Mouse (Mus musculus) adrenal gland, adult 2 months (tissue): ENCODE data around the gene Rac3. TPM values are rescaled to one million over a fixed set of nuclear protein-coding genes. Genes with fewer than 3 reads are reported as not detected.

Experiments used
- DNase-seq: peaks from one replicate; pipeline ENCODE4 v3.0.0; 2021
- polyA plus RNA-seq: library from polyadenylated mRNA; depleted of rRNA; stranded (reverse); fragments of >200 nt; gene quantifications from 2 replicates; pipeline ENCODE4 v1.2.3, GENCODE M21; 2012
- total RNA-seq, 2 experiments: library from RNA; stranded (reverse); gene quantifications; 2 replicates each; pipeline ENCODE4 v1.2.3; 2021

The Rac3 gene
- total and polyA plus RNA-seq, 3 experiments = 13.7 to 21.1 (median 15.9) TPM

DNA sequence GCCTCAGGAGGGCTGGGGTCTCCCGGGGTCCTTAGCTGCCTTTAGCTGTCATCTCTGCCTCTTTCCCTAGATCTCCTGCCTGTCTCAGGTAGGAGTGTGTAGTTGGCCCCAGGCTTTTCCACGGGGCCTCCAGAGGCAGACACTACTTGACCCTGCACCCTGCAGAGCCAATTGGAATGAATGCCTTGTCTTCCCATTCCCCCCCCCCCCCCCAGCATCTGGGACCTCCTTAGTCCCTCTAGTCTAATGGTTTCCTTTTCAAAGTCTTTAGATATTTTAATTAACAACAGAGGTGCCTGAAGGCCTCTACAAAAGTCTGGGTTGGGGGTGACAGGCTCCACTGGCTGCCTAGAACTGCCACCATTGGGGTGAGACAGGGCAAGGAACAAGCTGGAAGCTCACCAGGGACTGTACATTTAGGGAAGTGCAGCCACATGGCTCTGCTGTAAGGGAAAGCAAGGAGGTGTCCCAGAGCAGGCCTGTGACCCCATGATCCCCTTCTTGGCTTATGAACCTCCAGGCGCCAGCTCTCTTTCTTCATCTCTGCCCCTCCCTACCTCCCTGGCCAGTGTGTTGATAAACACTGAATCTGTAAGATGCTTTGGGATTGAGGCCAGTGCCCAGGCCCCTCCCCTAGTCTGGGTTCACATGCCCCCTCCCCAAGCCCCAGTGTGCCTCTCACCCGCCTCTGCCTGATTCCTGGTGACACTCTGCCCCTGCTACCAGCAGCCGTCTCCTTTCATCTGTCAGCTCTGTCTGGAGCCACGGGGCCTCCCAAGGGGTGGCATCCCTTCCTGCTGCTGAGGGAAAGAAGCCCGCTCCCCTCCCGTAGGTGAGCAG, 16.6 kb upstream of the Rac3 start:
- DNase-seq = no peak

DNA sequence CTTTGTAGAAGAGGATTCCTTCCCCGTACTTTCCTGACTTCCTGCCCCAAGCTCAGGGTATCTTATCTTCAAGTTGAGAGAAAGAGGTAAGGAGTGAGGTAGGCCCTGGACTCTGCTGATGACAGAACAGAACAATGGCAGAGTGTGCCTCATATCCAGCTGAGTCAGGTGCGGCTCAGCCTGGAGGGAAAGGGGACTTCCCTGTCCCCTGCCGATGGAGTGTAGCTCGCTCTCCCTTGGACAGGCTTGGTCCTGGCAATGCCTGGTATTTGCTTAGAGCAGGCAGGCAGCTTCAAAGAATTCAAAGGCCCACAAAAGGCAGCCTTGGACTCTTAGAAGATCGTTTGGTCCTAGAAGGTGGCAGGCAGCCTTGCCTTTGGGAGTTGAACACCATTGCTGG, 15.2 kb upstream of the Rac3 start:
- no peak for DNase-seq

DNA sequence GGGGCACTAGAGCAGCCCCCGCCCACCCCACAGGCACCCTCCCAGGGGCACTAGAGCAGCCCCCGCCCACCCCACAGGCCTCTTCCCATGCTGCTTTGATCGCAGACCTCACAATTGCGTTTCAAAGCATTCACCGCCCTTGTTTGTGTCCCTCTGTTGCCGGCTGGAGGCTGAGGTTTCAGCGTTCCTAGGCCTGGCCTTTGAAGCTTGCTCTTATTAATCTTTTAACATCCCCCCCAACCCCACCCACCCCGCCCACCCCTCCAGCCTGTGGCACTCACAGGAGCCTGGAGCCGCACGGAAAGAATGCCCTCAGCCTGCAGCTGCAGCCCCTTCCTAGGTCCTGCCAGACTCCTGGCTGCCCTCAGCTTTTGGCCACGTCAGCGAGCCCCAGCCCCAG, 14.0 kb upstream of the Rac3 start:
- DNase-seq = no peak

DNA sequence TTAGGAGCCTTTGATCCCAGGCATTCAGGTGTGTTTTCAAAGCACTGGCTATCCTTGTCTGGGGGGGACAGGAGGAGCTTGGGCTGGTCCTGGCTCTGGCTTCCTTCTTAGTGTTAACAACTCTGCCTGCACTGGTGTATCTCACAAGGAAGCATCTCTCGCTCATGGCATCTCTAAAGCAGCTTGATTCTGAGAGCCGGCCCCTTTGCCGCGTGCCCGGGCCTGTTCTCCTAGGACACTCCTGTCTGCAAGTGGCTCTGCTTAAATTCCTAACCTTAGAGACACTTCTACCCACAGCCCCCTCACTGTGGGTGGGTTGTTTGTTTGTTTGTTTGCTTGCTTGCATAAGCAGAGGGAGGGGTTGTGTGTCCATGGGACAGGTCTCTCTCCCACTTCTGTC, 13.3 kb upstream of the Rac3 start:
- no peak for DNase-seq

DNA sequence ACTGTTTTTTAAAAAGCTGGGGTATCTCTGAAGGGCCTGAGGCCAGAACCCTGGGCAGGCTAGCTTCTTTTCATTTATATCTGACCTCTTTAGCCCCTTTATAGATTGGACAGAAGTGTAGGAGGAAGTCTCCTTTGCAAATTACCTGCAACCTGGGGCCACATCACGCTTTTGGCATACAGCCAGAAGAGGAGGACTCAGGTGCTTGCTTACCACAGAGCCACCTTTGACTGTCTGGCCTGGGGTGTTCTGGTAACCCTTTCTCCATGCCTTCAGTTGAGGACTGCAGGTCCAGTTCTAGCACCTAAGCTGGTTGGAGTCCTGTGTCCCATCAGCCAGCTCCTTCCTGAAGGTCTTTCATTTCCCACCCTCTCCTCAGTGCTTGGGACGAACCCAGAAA, 11.7 kb upstream of the Rac3 start:
- no peak for DNase-seq

DNA sequence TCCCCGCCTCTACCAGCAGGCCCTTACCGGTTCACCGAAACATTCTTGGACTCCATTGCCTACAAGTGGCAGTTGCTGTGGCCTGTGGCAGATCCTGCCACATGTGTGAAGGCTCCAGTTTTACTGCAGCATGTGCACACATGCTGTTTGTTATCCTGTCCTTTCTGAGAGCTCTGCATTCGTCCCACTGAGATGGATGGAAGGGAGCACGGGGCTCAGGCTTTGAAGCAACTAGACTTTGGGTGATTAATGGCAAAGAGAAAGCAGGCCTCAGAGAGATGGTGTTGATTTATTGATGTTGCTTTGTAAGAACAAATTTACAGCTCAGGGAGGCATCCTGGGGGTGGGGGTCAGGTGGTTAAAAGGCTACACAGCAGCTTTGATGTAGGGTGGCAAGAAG, 10.6 kb upstream of the Rac3 start:
- no peak for DNase-seq

DNA sequence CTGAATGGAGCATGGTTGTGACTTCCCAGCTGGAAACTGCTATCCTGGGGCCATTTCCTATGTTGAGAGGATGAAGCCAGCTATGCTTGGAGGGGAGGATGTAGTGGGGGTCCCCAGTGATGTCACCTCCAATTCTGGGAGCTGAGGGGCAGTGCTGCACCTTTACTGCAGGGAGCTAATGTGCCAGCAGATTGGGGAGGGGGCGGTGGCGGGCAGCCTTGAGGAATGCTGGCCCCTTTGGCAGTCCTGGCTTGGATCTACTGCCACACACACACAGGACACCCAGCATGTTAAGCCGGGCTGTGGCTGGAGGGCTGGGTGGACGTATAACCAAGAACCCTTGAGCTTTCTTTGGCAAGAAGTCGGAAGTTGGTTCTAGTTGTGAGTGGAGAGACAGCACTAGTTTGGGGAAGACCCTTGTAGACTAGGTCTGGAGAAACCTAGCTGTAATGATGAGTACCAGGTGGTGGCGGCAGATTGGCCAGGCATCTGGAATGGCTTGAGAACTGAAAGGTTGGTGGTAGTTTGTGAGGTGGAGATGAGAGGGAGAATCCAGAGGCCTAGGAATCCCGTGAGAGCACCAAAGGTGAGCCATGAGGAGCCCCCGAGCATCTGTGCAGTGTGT, 9.2 kb upstream of the Rac3 start:
- no peak for DNase-seq

DNA sequence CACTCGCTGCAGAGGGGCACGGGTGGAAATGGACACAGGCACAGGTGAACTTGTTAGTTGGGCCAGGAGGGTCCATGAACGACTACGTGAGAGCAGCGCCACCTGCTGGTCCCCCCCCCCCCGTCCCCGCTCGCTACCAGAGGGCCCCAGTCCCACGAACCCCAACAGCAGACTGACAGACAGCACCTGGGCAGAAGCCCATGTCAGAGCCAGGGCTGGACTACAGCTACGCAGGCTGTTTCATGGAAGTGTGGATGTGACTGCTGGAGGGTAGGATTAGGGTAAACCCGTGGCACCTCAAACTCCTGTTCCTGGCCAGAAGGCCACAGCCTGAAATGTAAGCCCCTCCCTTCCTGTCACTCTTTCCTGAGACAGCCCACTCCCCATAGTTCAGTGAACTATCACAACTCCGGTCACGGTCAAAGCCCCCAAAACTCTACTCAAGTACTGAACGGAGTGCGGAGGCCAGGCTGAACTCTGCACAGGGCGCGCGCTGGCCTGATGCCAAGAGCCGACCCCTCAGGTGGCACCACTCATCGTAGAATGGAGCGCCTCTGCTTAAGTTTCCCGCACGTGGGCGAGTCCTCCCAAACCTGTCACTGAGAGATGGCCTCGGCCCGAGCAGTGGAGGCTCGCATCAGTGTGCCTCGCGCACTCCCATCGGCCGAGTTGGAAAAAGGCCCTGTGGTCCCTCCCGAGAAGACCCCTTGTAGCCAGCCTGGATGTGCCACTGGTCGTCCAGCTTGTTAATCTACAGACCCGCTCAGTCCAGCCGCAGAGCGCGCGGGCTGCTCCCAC, 8.3 kb upstream of the Rac3 start:
- peak; percentile 70 for DNase-seq

DNA sequence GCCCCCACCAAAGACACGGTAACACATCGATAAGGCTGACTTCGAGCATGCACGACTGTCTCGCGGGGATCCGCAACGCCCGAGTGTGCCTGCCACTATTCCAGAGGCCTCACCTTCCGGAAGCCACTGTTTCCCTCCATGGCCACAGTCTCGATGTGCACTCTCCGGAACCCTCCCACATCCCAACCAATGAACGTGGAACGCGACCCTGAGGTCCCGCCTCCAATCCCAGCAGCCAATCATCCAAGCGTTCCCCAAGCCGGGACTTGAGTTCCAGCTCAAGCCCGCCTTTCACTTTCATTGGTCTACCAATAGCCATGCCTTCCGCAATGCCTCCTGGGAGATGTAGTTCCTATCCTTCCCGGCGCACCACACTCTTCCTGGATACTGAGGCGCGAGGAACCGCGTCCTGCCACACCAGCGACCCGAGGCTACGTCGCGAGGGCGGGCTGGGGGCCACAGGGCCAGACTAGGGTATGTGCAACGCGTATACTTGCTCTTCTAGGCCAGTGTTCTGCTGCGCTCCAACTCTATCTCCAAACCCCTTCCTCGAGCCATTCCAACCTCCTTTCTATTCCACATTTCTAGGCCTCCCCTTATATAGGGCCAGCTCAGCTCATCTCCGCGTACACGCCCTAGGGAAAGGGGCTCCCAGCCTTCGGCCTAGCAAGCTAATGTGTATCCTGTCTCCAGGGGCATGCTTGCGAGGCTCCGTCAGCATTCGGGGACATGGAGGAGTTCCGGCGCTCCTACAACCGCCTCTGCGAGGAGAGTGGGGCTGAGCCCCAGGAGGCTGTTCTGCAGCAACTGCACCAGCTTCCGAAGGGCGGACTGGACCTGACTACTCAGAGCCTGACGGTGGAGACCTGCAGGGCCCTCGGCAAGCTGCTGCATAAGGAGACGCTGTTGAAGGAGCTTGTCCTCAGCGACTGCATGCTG, 7.4 kb upstream of the Rac3 start, which contains the start of the genes Cenpx and Lrrc45:
Gene Cenpx (minus strand): TSS at position 159 of the 939 bp plus-strand sequence.
Gene Lrrc45 (plus strand): TSS at position 346 of the 939 bp plus-strand sequence.
- DNase-seq = peak; percentile 98

DNA sequence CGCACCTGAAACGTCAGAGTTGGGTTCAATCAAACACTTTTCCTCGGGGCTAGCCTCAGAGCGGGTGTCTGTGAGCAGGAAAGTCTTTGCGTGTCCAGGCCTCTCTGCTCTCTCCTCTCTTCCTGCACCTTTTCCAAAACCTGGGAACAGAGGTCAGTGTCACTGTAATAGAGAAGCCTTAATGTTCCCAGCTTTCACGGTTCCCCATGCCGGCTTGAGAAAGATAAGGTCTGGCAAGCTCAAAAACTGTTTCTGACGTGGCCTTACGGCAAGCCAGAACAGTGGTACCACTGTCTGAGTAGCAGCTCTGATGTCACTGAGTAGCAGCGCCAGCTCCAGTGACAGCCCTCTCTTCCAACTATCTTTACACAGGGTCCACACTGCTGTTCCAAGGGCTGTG, 6.7 kb upstream of the Rac3 start:
- no peak for DNase-seq

DNA sequence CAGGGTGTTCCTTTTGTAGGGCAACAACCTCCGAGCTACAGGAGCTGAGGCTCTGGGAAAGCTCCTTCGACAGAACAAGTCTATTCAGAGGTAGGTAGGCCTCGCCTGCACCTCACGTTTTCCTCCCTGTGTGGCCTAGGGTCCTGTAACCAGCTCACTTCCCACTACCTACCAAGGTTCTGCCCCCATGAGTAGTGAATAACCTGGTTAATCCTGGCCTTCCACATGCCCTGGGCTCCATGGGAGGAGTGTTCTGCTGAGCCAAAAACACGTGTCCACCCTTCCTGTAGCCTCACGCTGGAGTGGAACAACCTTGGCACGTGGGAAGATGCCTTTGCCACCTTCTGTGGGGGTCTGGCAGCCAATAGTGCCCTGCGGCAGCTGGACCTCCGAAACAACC, 6.1 kb upstream of the Rac3 start:
- DNase-seq = no peak

DNA sequence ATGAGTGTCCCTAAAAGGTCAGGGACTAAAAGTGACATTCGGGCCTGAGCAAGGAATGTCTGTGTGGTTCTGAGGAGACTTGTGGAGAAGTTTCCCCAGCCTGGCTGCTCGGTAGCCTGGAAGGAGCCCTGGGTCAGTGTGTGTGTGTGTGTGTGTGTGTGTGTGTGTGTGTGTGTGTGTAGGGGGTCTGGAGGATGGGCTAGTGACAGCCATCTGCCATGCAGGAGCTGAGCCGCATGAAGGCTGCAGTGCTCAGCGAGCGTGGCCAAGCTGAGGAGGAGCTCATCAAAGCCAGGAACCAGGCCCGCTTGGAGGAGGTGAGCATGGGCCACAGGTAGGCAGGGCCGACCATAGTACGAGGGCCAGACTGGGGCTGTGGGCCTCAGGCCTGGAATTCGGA, 2.0 kb upstream of the Rac3 start:
- DNase-seq = no peak

DNA sequence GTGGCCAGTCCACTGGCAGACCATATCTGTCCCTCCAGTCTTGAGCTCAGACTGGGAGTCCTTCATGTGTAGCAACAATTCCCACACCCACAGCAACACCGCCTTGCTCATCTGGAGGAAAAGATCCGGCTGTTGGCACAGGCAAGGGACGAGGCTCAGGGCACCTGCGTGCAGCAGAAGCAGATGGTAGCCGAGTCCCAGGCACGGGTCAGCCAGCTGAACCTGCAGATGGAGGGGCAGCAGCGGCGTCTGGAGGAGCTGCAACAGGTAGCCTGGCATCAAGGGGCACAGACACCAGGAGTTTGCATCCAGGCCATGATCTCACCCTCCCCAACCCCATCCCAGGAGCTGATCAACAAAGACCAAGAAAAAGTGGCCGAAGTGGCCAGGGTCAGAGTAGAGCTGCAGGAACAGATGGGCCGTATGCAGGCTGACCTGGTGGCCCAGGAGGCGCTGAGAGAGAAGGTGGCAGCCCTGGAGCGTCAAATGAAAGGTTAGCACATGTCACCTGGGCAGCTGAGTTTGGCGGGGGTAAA, 1.4 kb upstream of the Rac3 start:
- DNase-seq = no peak

DNA sequence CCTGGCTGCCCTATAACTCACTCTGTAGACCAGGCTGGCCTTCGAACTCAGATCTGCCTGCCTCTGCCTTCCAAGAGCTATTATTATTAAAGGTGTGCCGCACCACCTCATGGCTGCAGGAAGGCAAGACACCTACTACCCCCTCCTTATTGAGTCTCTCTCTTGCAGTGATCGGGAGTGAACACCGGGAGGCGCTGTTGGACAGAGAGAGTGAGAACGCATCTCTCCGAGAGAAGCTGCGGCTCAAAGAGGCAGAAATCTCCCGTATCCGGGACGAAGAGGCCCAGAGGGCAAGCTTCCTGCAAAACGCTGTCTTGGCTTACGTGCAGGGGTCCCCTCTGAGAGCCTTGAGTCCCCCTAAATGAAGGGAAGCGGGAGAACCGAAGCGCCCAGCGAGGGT, 820 bp upstream of the Rac3 start:
- peak; percentile 90 for DNase-seq

DNA sequence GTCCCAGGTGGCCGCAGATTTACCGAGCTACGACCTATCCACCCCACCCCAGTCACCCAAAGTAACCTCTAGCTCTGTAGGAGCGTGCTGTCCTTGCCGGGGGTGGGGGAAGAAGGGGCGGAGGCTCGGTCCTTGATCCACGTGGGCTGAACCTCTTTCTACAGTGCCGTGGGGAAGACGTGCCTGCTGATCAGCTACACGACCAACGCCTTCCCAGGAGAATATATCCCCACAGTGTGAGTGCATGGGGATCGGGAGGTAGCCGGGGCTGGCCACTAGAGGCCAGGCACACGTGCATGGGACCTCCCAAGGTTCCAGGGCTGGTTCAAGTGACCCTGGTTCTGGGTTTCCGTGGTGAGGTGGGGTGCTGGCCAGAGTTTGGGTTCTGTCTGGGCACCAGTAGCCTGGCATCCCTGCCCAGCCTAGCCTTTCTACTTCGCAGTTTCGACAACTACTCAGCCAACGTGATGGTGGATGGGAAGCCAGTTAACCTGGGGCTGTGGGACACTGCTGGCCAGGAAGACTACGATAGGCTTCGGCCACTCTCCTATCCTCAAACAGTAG, 879 bp downstream of the Rac3 start:
- DNase-seq = no peak

DNA sequence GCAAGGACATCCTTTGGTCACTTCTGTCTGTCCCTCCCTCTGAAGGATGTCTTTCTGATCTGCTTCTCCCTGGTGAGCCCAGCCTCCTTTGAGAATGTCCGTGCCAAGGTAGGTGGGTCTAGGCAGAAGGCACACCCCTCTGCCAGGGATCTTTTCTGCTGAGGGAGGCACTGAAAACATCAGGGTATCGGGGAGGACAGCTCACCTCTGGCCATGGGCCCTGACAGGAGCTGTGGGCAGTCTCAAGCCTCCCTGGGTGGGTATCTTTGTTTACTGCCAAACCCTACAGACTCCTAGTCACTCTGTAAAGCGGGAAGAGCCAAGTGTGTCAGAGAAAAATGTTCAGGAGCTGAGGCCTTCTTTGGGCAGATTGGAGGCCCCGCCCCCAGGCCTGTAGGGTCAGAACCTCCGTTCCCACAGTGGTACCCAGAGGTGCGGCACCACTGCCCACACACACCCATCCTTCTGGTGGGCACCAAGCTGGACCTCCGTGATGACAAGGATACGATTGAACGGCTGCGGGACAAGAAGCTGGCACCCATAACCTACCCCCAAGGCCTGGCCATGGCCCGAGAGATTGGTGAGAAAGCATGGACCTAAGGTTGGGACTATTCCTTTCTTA, 1.6 kb downstream of the Rac3 start:
- no peak for DNase-seq

DNA sequence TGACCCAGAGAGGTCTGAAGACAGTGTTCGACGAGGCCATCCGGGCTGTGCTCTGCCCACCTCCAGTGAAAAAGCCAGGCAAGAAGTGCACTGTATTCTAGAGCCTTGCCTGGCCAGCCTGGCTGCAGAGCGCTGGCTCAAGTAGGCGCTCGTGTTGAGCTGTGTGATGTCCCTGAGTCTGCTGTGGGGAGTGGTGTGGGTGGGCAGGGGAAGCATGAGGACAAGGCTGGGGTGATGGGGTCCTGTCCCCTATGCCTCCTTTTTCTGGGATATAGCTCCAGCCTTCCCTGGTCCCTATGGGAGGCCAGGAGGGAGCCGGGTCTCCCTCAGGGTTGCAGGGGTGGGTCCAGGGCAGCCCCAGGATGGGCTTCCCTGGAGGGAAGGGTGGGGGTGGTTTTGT, 2.2 kb downstream of the Rac3 start:
- no peak for DNase-seq

DNA sequence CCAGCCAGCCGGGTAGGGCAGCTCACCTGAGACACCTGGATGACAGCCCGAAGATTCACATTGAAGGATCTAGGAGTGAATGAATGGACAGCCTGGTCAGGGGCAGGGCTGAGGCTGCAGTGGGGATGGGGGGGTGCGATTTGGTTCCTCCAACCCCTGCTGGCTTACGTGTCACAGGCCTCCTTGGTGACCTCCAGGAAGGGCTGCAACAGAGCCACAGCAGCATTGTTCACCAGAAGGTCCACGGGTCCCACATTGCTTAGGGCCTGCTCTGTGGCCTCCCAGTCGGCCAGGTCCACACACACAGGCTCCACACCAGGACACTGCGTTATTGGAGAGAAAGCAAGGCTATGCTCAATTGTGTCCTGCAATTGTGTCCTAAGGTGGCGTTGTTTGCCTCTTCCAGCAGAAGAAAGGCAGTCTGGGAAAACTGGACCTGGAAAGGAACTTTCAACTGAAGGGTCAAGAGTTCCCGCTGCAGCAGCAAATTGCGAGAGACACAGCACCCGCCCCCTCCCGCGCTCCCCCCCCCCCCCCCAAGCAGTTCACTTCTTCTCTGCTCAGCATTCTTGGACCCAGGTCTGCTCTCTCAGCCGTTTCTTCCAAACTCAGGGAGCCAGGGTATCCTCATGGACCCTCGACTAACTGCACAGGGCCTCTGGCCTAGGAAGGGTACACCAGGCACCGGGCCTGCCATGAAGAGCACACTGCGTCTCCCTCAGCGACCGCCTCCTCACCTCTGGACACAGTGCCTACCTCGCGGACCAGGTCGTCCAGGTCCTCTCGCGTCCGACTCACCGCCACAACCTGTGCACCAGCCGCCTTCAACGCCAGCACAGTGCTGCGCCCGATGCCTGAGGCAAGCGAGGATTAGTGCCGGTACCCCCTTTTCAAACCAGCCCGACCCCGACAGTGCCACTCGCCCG, 5.2 kb downstream of the Rac3 start:
- no peak for DNase-seq

DNA sequence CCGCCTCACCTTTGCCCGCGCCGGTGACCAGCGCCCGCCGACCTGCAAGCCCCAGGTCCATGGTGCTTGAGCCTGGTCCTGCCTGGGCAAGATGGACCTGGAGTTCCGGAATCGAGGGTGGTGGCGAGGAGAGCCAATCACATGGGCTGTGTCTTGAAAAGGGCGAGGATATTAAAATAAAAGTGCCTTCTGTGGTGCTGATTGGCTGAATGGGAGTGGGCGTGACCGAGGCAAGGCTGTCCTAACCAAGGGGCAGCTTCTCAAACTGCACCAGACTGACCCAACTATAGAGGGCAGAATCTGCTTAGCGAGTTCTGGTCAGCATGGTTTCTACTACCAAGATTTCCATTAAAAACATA, 5.9 kb downstream of the Rac3 start, which contains the start of gene Dcxr:
Gene Dcxr (minus strand): TSS at position 113 of the 359 bp plus-strand sequence.
- peak; percentile 95 for DNase-seq
